Mouse (Mus musculus) heart, adult 2 months (tissue): ENCODE measurements at regions not wholly inside any gene's neighbourhood (a gene's known extent, or its start where the extent isn't known, plus 50 kb on each side); places are given as distances from the start of the nearest gene placed in this dataset.

Experiments
- DNase-seq, 2 experiments: peaks; one replicate each; pipeline ENCODE4 v3.0.0; 2021
- H3K27ac ChIP-seq: fragments of 200-600 bp; 2 replicates; pipeline ENCODE4 v1.8.1; 2022
- H3K27me3 ChIP-seq: fragments of 200-500 bp; 2 replicates; pipeline ENCODE4 v1.6.1; 2012; ENCODE audit warnings: mild to moderate bottlenecking, low read length, inconsistent platforms, mixed read lengths; ENCODE audit not compliant: control insufficient read depth, insufficient read depth
- H3K36me3 ChIP-seq: fragments of 200-500 bp; 2 replicates; pipeline ENCODE4 v1.6.1; 2012; ENCODE audit warnings: low read length, inconsistent platforms; ENCODE audit not compliant: control insufficient read depth, insufficient read depth
- H3K4me1 ChIP-seq: fragments of 200-500 bp; 2 replicates; pipeline ENCODE4 v1.6.1; 2011; ENCODE audit warnings: low read length; ENCODE audit not compliant: control insufficient read depth, insufficient read depth
- H3K4me3 ChIP-seq: fragments of 200-600 bp; 2 replicates; pipeline ENCODE4 v1.8.1; 2022
- H3K79me2 ChIP-seq: fragments of 200-500 bp; replicated peaks from 2 replicates; pipeline ENCODE4 v1.6.1; 2012; ENCODE audit warnings: mild to moderate bottlenecking, inconsistent platforms, low read length, moderate library complexity, mixed read lengths; ENCODE audit not compliant: control insufficient read depth, insufficient read depth
- H3K9ac ChIP-seq: fragments of 200-500 bp; 2 replicates; pipeline ENCODE4 v1.6.1; 2012; ENCODE audit warnings: low read depth, mild to moderate bottlenecking, control low read depth, inconsistent platforms, low read length, mixed read lengths
- CTCF ChIP-seq: fragments of 200-600 bp; IDR thresholded peaks from 2 replicates; pipeline ENCODE4 v1.8.1; 2022; ENCODE audit warnings: antibody characterized with exemption, mild to moderate bottlenecking, moderate library complexity
- EP300 ChIP-seq: fragments of 200-500 bp; IDR thresholded peaks from 2 replicates; pipeline ENCODE4 v1.6.1; 2011; ENCODE audit warnings: low read depth, low read length, control low read depth; ENCODE audit not compliant: insufficient read depth
- POLR2A ChIP-seq: fragments of 200-500 bp; IDR thresholded peaks from 2 replicates; pipeline ENCODE4 v1.6.1; 2011; ENCODE audit warnings: mild to moderate bottlenecking, low read depth, low read length, control low read depth; ENCODE audit not compliant: insufficient read depth
- WGBS: fragments of 180-500 bp; shearing (Covaris S2); methylation state at CpG from one replicate; pipeline ENCODE4 v1.1.7; 2018; 5-methylcytosine and 5-hydroxymethylcytosine counted together
- intact Hi-C: fragments of 180-260 bp; cut with DNase I; formaldehyde crosslinking; loops from one replicate; pipeline ENCODE4 v1.15.1; 2025

- Histone ChIP-seq H3K27ac (no peak overlapping the region), H3K9ac (no peak overlapping the region), H3K4me1 (no peaks in the 10 kb centered on the region), H3K27me3 (no peaks in the 10 kb centered on the region), H3K36me3 (no peaks in the 10 kb centered on the region), H3K4me3 (no peak overlapping the region), H3K79me2 (no peaks in the 10 kb centered on the region)
- intact Hi-C loops: no loop called here
- WGBS: 70% methylated on average over 2 of the region's 2 CpGs
- DNase-seq: no peak
- TF ChIP-seq CTCF (no peak), POLR2A (no peak), EP300 (no peak)
Observed at GRCm38 (mm10) chr8:115425360-115425759, 282.2 kb downstream of the Maf start.

GRCm38 (mm10) chr8:115423682-115424081 lies 283.9 kb downstream of the Maf start:
- Histone ChIP-seq H3K4me3 (no peak overlapping the region), H3K27ac (no peak overlapping the region), H3K9ac (no peak overlapping the region), H3K36me3 (no peaks in the 10 kb centered on the region), H3K79me2 (no peaks in the 10 kb centered on the region), H3K27me3 (no peaks in the 10 kb centered on the region), H3K4me1 (no peaks in the 10 kb centered on the region)
- TF ChIP-seq POLR2A (no peak), EP300 (no peak), CTCF (no peak)
- 71% methylated on average over 2 of the region's 2 CpGs for WGBS
- DNase-seq: no peak
- intact Hi-C loops: no loop called here

- Histone ChIP-seq H3K4me1 (no peaks in the 10 kb centered on the region), H3K27ac (no peak overlapping the region), H3K9ac (no peak overlapping the region), H3K27me3 (no peaks in the 10 kb centered on the region), H3K4me3 (no peak overlapping the region), H3K79me2 (no peaks in the 10 kb centered on the region), H3K36me3 (no peaks in the 10 kb centered on the region)
- intact Hi-C loops: no loop called here
- 73% methylated on average over 5 of the region's 5 CpGs for WGBS
- TF ChIP-seq EP300 (no peak), POLR2A (no peak), CTCF (no peak)
- no peak for DNase-seq
Observed at GRCm38 (mm10) chr8:115423056-115423455, 284.5 kb downstream of the Maf start.

- Histone ChIP-seq H3K4me1 (no peaks in the 10 kb centered on the region), H3K27me3 (no peaks in the 10 kb centered on the region), H3K9ac (no peak overlapping the region), H3K27ac (no peak overlapping the region), H3K4me3 (no peak overlapping the region), H3K36me3 (no peaks in the 10 kb centered on the region), H3K79me2 (no peaks in the 10 kb centered on the region)
- no peak for DNase-seq
- TF ChIP-seq POLR2A (no peak), EP300 (no peak), CTCF (no peak)
- 65% methylated on average over 3 of the region's 3 CpGs for WGBS
- intact Hi-C loops: no loop called here
Observed at GRCm38 (mm10) chr8:115420536-115420935, 287.1 kb downstream of the Maf start.

GRCm38 (mm10) chr8:115420131-115420530 lies 287.5 kb downstream of the Maf start:
- H3K4me1 ChIP-seq: no peaks in the 10 kb centered on the region
- DNase-seq: no peak
- no peak overlapping the region for H3K4me3 ChIP-seq
- H3K36me3 ChIP-seq: no peaks in the 10 kb centered on the region
- intact Hi-C loops: no loop called here
- H3K27ac ChIP-seq: no peak overlapping the region
- H3K79me2 ChIP-seq: no peaks in the 10 kb centered on the region
- H3K27me3 ChIP-seq: no peaks in the 10 kb centered on the region
- no peak for TF ChIP-seq POLR2A
- TF ChIP-seq EP300: no peak
- TF ChIP-seq CTCF: no peak
- 54% methylated on average over 6 of the region's 6 CpGs for WGBS
- no peak overlapping the region for H3K9ac ChIP-seq

GRCm38 (mm10) chr8:115418056-115418455 lies 289.5 kb downstream of the Maf start:
- no peak for TF ChIP-seq EP300
- TF ChIP-seq CTCF: no peak
- no peak for TF ChIP-seq POLR2A
- WGBS: 84% methylated on average over 6 of the region's 6 CpGs
- Histone ChIP-seq H3K79me2 (no peaks in the 10 kb centered on the region), H3K9ac (no peak overlapping the region), H3K27me3 (no peaks in the 10 kb centered on the region), H3K4me1 (no peaks in the 10 kb centered on the region), H3K27ac (no peak overlapping the region), H3K4me3 (no peak overlapping the region), H3K36me3 (no peaks in the 10 kb centered on the region)
- intact Hi-C loops: no loop called here
- DNase-seq: no peak

- Histone ChIP-seq H3K9ac (no peak overlapping the region), H3K27me3 (no peaks in the 10 kb centered on the region), H3K36me3 (no peaks in the 10 kb centered on the region), H3K4me3 (no peak overlapping the region), H3K4me1 (no peaks in the 10 kb centered on the region), H3K27ac (no peak overlapping the region), H3K79me2 (no peaks in the 10 kb centered on the region)
- no peak for TF ChIP-seq EP300
- no peak for TF ChIP-seq CTCF
- no peak for TF ChIP-seq POLR2A
- peak in 1 of 2 experiments; percentile 62 for DNase-seq
- intact Hi-C loops: no loop called here
- 15% methylated on average over 7 of the region's 7 CpGs for WGBS
Observed at GRCm38 (mm10) chr8:115414061-115414473, 293.5 kb downstream of the Maf start.
